25 mouse cellular contexts compared by ENCODE assay signal in genomic region chr5:147527006-147527405, GRCm38 (mm10).
DNase-seq lines count a peak whose midpoint lies in the region; ATAC-seq and TF ChIP-seq lines count a peak whose summit lies in the region.
"Had no signal": no experiment of that assay in that cellular context is flagged by ENCODE, and none has a peak within 500 bp of the region (broad histone marks: within the 10 kb centered on the region; RNA-seq: fewer than 3 reads in every experiment).

No protein-coding gene starts in this region.

- no peaks in the 10 kb centered on the region for H3K79me2 ChIP-seq in MEL (ENCODE audit: control insufficient read depth, insufficient read depth, low read length, poor library complexity)

- 89% methylated on average over 6 of the region's 6 CpGs for WGBS in limb, embryonic 11.5 days
- WGBS in limb, embryonic 10.5 days = 93% methylated on average over 6 of the region's 6 CpGs

- H3K27me3 ChIP-seq in limb, embryonic 11.5 days (ENCODE audit: control insufficient read depth, insufficient read depth, low read length) = no peaks in the 10 kb centered on the region
- H3K27me3 ChIP-seq in limb, embryonic 10.5 days (ENCODE audit: low read depth, poor library complexity, severe bottlenecking) = no peaks in the 10 kb centered on the region
- H3K27me3 ChIP-seq in MEL (ENCODE audit: control insufficient read depth in 1 of 2, insufficient read depth in 2 of 2, low read length in 2 of 2) = no peaks in the 10 kb centered on the region
- H3K27me3 ChIP-seq: embryonic facial prominence, embryonic 12.5 days; embryonic facial prominence, embryonic 15.5 days; heart, embryonic 12.5 days; heart, embryonic 15.5 days; hindbrain, embryonic 13.5 days had no signal

- H3K9me3 ChIP-seq in limb, embryonic 11.5 days (ENCODE audit: control insufficient read depth, low read length) = no peaks in the 10 kb centered on the region
- H3K9me3 ChIP-seq in limb, embryonic 10.5 days (replicated peaks) = no peaks in the 10 kb centered on the region
- no peaks in the 10 kb centered on the region for H3K9me3 ChIP-seq in MEL (replicated peaks; ENCODE audit: insufficient read depth, low read length)
- H3K9me3 ChIP-seq: embryonic facial prominence, embryonic 12.5 days; embryonic facial prominence, embryonic 15.5 days; heart, embryonic 12.5 days; heart, embryonic 15.5 days; hindbrain, embryonic 10.5 days; hindbrain, embryonic 13.5 days had no signal

- no peak overlapping the region for H3K4me2 ChIP-seq in limb, embryonic 11.5 days (ENCODE audit: low read depth, severe bottlenecking)
- H3K4me2 ChIP-seq: embryonic facial prominence, embryonic 12.5 days; embryonic facial prominence, embryonic 15.5 days; heart, embryonic 12.5 days; heart, embryonic 15.5 days; hindbrain, embryonic 13.5 days had no signal

- no peak for TF ChIP-seq RAD21 in MEL (IDR thresholded peaks at IDR 0.05; ENCODE audit: low read depth, low read length)

- H3K4me1 ChIP-seq in limb, embryonic 11.5 days (ENCODE audit: control insufficient read depth, insufficient read depth, low read length) = no peaks in the 10 kb centered on the region
- no peaks in the 10 kb centered on the region for H3K4me1 ChIP-seq in limb, embryonic 10.5 days
- no peaks in the 10 kb centered on the region for H3K4me1 ChIP-seq in MEL (ENCODE audit: control insufficient read depth in 1 of 2, insufficient read depth in 2 of 2, low read length in 2 of 2)
- H3K4me1 ChIP-seq: embryonic facial prominence, embryonic 12.5 days; embryonic facial prominence, embryonic 15.5 days; heart, embryonic 12.5 days; hindbrain, embryonic 10.5 days; hindbrain, embryonic 13.5 days had no signal

- no peak overlapping the region for H3K4me3 ChIP-seq in limb, embryonic 11.5 days (ENCODE audit: low read depth, low read length)
- no peak overlapping the region for H3K4me3 ChIP-seq in limb, embryonic 10.5 days
- no peak overlapping the region for H3K4me3 ChIP-seq in MEL (ENCODE audit: control insufficient read depth in 1 of 2, insufficient read depth in 1 of 2, low read depth in 2 of 2, low read length in 2 of 2)
- H3K4me3 ChIP-seq: embryonic facial prominence, embryonic 12.5 days; embryonic facial prominence, embryonic 15.5 days; heart, embryonic 12.5 days; heart, embryonic 15.5 days; hindbrain, embryonic 10.5 days; hindbrain, embryonic 13.5 days had no signal

- DNase-seq in limb, embryonic 11.5 days (ENCODE audit: low spot score) = peak; percentile 6
- DNase-seq in limb, embryonic 10.5 days (ENCODE audit: low spot score) = no peak
- DNase-seq in MEL (ENCODE audit: low read depth, low spot score) = peak; percentile 29
- no peak for DNase-seq in ovary, postnatal 14 days (ENCODE audit: low spot score)
- DNase-seq: adrenal gland, adult 8-10 months; adrenal gland, postnatal 25 days; cerebellum, adult 18-20 months; cerebellum, adult 9-10 months; cerebellum, postnatal 14 days; forebrain, postnatal 0 days; gastrocnemius, postnatal 25 days; heart, postnatal 10 days; heart, postnatal 36 days had no signal

- no peak for TF ChIP-seq CTCF in MEL (IDR thresholded peaks at IDR 0.05 in 2 of 3, conservative IDR thresholded peaks at IDR 0.05 in 1 of 3; ENCODE audit: control insufficient read depth in 1 of 3, insufficient read depth in 1 of 3, low read depth in 2 of 3, low read length in 3 of 3, poor library complexity in 1 of 3, severe bottlenecking in 1 of 3)

- no peak for TF ChIP-seq POLR2A in MEL (IDR thresholded peaks at IDR 0.05; ENCODE audit: control insufficient read depth in 1 of 2, insufficient read depth in 1 of 2, low read depth in 1 of 2, low read length in 2 of 2, poor library complexity in 1 of 2)

- TF ChIP-seq EP300 in MEL (IDR thresholded peaks at IDR 0.05; ENCODE audit: low read depth in 1 of 2, low read length in 2 of 2) = no peak

- no peak overlapping the region for H3K27ac ChIP-seq in limb, embryonic 11.5 days (replicated peaks; ENCODE audit: low read depth, low read length)
- H3K27ac ChIP-seq in limb, embryonic 10.5 days = no peak overlapping the region
- H3K27ac ChIP-seq in MEL (ENCODE audit: control insufficient read depth, low read depth, low read length) = no peak overlapping the region
- H3K27ac ChIP-seq: embryonic facial prominence, embryonic 12.5 days; embryonic facial prominence, embryonic 15.5 days; heart, embryonic 15.5 days; hindbrain, embryonic 10.5 days; hindbrain, embryonic 13.5 days had no signal

- peaks cover 8% of the 10 kb centered on the region; the same call in 1 of the 2 replicates for H3K36me3 ChIP-seq in limb, embryonic 11.5 days (ENCODE audit: control insufficient read depth, insufficient read depth, low read length)
- peaks cover 88% of the 10 kb centered on the region for H3K36me3 ChIP-seq in limb, embryonic 10.5 days
- peaks cover 0 to 59% of the 10 kb centered on the region in 2 experiments; a peak in 3 of 4 replicates for H3K36me3 ChIP-seq in MEL (ENCODE audit: control insufficient read depth in 1 of 2, insufficient read depth in 2 of 2, low read length in 2 of 2)

- no peak for ATAC-seq in limb, embryonic 11.5 days (ENCODE audit: insufficient number of reproducible peaks, low FRiP score, low TSS enrichment, low read depth)
- ATAC-seq in common myeloid progenitor, adult 5-6 weeks (replicated peaks; ENCODE audit: low read depth, poor library complexity, severe bottlenecking) = peak; percentile 46
- peak; percentile 52 for ATAC-seq in megakaryocyte progenitor cell, adult 5-6 weeks (replicated peaks; ENCODE audit: poor library complexity)
- ATAC-seq in CD4-positive, CD25-positive, alpha-beta regulatory T cell, adult 4 months = no peak
- ATAC-seq: activated CD4-positive, CD25-positive, alpha-beta regulatory T cell, adult 4 months; forebrain, embryonic 14.5 days; forebrain, postnatal 0 days; hindbrain, embryonic 16.5 days had no signal

- no peak overlapping the region for H3K9ac ChIP-seq in limb, embryonic 11.5 days (ENCODE audit: low read length)
- no peak overlapping the region for H3K9ac ChIP-seq in MEL (ENCODE audit: control insufficient read depth, low read depth, low read length, poor library complexity, severe bottlenecking)
- H3K9ac ChIP-seq: embryonic facial prominence, embryonic 12.5 days; embryonic facial prominence, embryonic 15.5 days; forebrain, postnatal 0 days; heart, embryonic 12.5 days; heart, embryonic 15.5 days; hindbrain, embryonic 13.5 days had no signal

TF ChIP-seq in MEL, 35 proteins besides CTCF, POLR2A, EP300 and RAD21:
- TF ChIP-seq MYB (IDR thresholded peaks at IDR 0.05; ENCODE audit: low read depth, low read length) = no peak
- no peak for TF ChIP-seq SIN3A (IDR thresholded peaks at IDR 0.05; ENCODE audit: low read length)
- TF ChIP-seq RCOR1 (IDR thresholded peaks at IDR 0.05; ENCODE audit: low read depth, low read length) = no peak
- TF ChIP-seq MAX (IDR thresholded peaks at IDR 0.05; ENCODE audit: low read length) = no peak
- no peak for TF ChIP-seq SMC3 (IDR thresholded peaks at IDR 0.05; ENCODE audit: low read depth, low read length)
- no peak for TF ChIP-seq GATA1 (IDR thresholded peaks at IDR 0.05; ENCODE audit: low read depth, low read length)
- no peak for TF ChIP-seq UBTF (IDR thresholded peaks at IDR 0.05; ENCODE audit: borderline replicate concordance, insufficient read depth, low read depth, low read length)
- TF ChIP-seq ZC3H11A (IDR thresholded peaks at IDR 0.05; ENCODE audit: low read depth, low read length) = no peak
- TF ChIP-seq MAFK (IDR thresholded peaks at IDR 0.05; ENCODE audit: borderline replicate concordance, low read depth, low read length) = no peak
- TF ChIP-seq USF1 (IDR thresholded peaks at IDR 0.05; ENCODE audit: low read depth, low read length) = no peak
- no peak for TF ChIP-seq ZMIZ1 (IDR thresholded peaks at IDR 0.05; ENCODE audit: low read depth, low read length)
- TF ChIP-seq ZNF384 (IDR thresholded peaks at IDR 0.05; ENCODE audit: low read depth, low read length) = no peak
- TF ChIP-seq KAT2A (conservative IDR thresholded peaks at IDR 0.05; ENCODE audit: low read depth, low read length) = no peak
- TF ChIP-seq CHD2 (IDR thresholded peaks at IDR 0.05; ENCODE audit: low read length) = no peak
- no peak for TF ChIP-seq POLR2AphosphoS5 (IDR thresholded peaks at IDR 0.05; ENCODE audit: borderline replicate concordance, low read depth, low read length)

Comparison
In these comparisons a context has a peak if more than half of its experiments do, and no peak if none do; other contexts are left out.
1. DNase-seq: peak in limb, embryonic 11.5 days (single experiment) and MEL (single experiment); none in limb, embryonic 10.5 days (single experiment) and ovary, postnatal 14 days (single experiment).
2. ATAC-seq: peak in common myeloid progenitor, adult 5-6 weeks (single experiment) and megakaryocyte progenitor cell, adult 5-6 weeks (single experiment); none in limb, embryonic 11.5 days (single experiment) and CD4-positive, CD25-positive, alpha-beta regulatory T cell, adult 4 months (single experiment).